Mouse (Mus musculus) embryonic facial prominence, embryonic 15.5 days (tissue): ENCODE results near the gene Mtmr12. TPM values are rescaled to one million over a fixed set of nuclear protein-coding genes. Genes with fewer than 3 reads are reported as not detected.
A peak's percentile ranks its signal among the peaks of the same experiment; 100 is the strongest.

ENCODE experiments used
- ATAC-seq: fragments of 200-750 bp; cut with Nextera tagmentation; 2 replicates; pipeline ENCODE4 v1.8.0; 2017; ENCODE audit warnings: low read depth, moderate TSS enrichment; ENCODE audit not compliant: insufficient number of reproducible peaks, low FRiP score, low TSS enrichment
- H3K27ac ChIP-seq: fragments of 300-500 bp; sonication (generic); replicated peaks from 2 replicates; pipeline ENCODE4 v1.5.1; 2015; ENCODE audit warnings: mild to moderate bottlenecking, inconsistent platforms
- H3K27me3 ChIP-seq: fragments of 300-500 bp; sonication (generic); 2 replicates; pipeline ENCODE4 v1.6.1; 2015; ENCODE audit warnings: inconsistent platforms
- H3K36me3 ChIP-seq: fragments of 300-500 bp; sonication (generic); 2 replicates; pipeline ENCODE4 v1.6.1; 2015; ENCODE audit warnings: mild to moderate bottlenecking, inconsistent platforms
- H3K4me1 ChIP-seq: fragments of 300-500 bp; sonication (generic); 2 replicates; pipeline ENCODE4 v1.6.1; 2015; ENCODE audit warnings: inconsistent platforms
- H3K4me2 ChIP-seq: fragments of 300-500 bp; sonication (generic); replicated peaks from 2 replicates; pipeline ENCODE4 v1.6.1; 2015; ENCODE audit warnings: mild to moderate bottlenecking, inconsistent platforms
- H3K4me3 ChIP-seq: fragments of 300-500 bp; sonication (generic); replicated peaks from 2 replicates; pipeline ENCODE4 v1.5.1; 2015; ENCODE audit warnings: mild to moderate bottlenecking, inconsistent platforms
- H3K9ac ChIP-seq: fragments of 300-500 bp; sonication (generic); 2 replicates; pipeline ENCODE4 v1.6.1; 2015; ENCODE audit warnings: inconsistent platforms
- H3K9me3 ChIP-seq: fragments of 300-500 bp; sonication (generic); replicated peaks from 2 replicates; pipeline ENCODE4 v1.6.1; 2016; ENCODE audit warnings: inconsistent platforms
- WGBS: fragments of 180-500 bp; shearing (Covaris S2); methylation state at CpG from one replicate; pipeline ENCODE4 v1.1.7; 2015; 5-methylcytosine and 5-hydroxymethylcytosine counted together
- polyA plus RNA-seq: library from polyadenylated mRNA; unstranded; fragments of >200 nt; fragmentation: Nextera tagmentation; extraction: Ambion mirVana; gene quantifications from 2 replicates; pipeline ENCODE4 v1.2.1, GENCODE M21; 2015

Gene Mtmr12
- polyA plus RNA-seq, 1 experiment from 2014 or later, result 16.2 TPM

DNA sequence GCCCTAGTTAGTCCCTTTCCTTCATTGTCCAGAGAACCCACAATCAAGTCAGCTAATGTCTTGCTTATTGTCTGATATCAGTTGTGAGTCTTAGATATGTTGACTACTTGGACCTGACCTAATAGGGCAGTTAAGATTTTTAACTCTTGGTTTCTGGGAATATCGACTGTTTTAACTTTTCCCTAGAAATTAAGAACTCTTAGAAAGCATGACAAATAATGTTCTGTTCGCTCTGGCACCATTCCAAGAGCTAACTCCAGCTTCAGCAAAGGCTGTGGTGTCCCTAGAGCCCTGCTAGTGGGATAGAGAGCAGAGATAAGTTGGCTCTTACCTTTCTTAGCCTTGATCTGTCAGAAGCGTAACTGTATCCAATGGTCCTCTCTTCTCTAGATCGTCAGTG, 32.7 kb downstream of the Mtmr12 start:
- Histone ChIP-seq H3K4me3 (no peak overlapping the region), H3K27ac (no peak overlapping the region), H3K4me2 (no peak overlapping the region), H3K36me3 (peaks cover 49% of the 10 kb centered on the region), H3K4me1 (0 out of 2 replicates have a peak, but pooled peaks cover 5% of the 10 kb centered on the region), H3K27me3 (no peaks in the 10 kb centered on the region), H3K9ac (no peak overlapping the region), H3K9me3 (no peaks in the 10 kb centered on the region)
- no peak for ATAC-seq
- WGBS, result 66% methylated on average over 4 of the region's 4 CpGs

GRCm38 (mm10) chr15:12238337-12238736, 33.5 kb downstream of the Mtmr12 start:
- no peaks in the 10 kb centered on the region for H3K27me3 ChIP-seq
- no peak overlapping the region for H3K27ac ChIP-seq
- H3K36me3 ChIP-seq, result peaks cover 44% of the 10 kb centered on the region
- H3K4me2 ChIP-seq, result no peak overlapping the region
- H3K9me3 ChIP-seq, result no peaks in the 10 kb centered on the region
- H3K9ac ChIP-seq, result no peak overlapping the region
- no peak overlapping the region for H3K4me3 ChIP-seq
- H3K4me1 ChIP-seq, result no peaks in the 10 kb centered on the region
- no peak for ATAC-seq
- WGBS, result 76% methylated on average over 6 of the region's 6 CpGs

DNA sequence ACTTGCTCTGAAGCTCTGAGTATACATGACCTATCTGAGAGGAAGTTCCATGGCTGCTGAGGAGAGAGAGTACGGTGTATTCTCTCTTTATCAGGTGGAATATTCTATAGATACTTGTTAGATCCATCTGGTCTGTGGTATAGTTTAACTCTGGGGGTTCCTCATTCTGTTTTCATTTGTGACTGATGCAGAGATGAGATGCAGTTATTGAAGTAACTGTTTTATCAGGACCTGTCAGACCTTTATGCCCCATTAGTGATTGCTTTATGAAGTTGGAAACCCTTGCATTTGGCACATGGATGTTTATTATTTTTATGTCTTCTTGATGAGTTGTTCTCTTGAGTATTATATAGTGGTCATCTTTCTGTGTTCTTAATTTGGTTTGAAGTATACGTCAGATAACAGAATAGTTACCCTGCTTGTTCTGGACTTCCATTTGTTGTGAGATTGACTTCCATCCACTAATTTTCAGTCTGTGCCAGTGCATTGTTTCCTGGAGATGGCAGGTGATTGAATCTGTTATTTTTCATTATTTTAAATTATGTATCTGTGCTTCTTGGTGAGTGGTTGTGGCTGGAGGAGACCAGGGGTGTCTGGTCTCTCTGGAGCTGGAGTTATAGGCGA, 36.0 kb downstream of the Mtmr12 start:
- Histone ChIP-seq H3K4me3 (no peak overlapping the region), H3K27me3 (no peaks in the 10 kb centered on the region), H3K36me3 (peaks cover 41% of the 10 kb centered on the region), H3K9me3 (no peaks in the 10 kb centered on the region), H3K9ac (no peak overlapping the region), H3K4me1 (peaks cover 4% of the 10 kb centered on the region; the same call in 1 of the 2 replicates), H3K4me2 (no peak overlapping the region), H3K27ac (no peak overlapping the region)
- WGBS, result 92% methylated on average over 3 of the region's 3 CpGs
- no peak for ATAC-seq

DNA sequence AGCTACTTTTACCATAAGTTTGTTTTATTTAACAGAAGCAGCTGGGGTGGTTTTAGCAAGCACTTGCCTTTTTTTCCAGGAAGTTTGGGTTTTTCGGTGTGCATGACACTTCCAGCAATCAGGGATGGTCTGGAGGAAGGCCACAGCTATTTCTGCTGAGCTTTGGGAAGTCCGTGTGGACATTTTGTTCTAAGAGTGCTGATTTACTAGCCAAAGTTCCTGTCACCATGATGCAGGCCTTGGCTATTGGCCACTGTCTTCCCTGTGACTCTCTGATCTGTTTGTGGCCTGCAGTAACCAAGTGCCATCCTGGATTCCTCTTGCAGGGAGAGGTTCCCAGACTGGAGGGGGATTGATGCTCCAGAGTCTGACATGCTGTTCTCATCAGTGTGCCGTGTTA, 39.0 kb downstream of the Mtmr12 start:
- peaks cover 4% of the 10 kb centered on the region; the same call in 1 of the 2 replicates for H3K4me1 ChIP-seq
- H3K4me2 ChIP-seq, result no peak overlapping the region
- H3K4me3 ChIP-seq, result no peak overlapping the region
- no peak for ATAC-seq
- WGBS, result 58% methylated on average over 3 of the region's 3 CpGs
- no peak overlapping the region for H3K9ac ChIP-seq
- no peaks in the 10 kb centered on the region for H3K27me3 ChIP-seq
- peak overlapping the region; percentile 45; the same call in 1 of the 2 replicates for H3K27ac ChIP-seq
- no peaks in the 10 kb centered on the region for H3K9me3 ChIP-seq
- peaks cover 21% of the 10 kb centered on the region for H3K36me3 ChIP-seq

- ATAC-seq, result no peak
- H3K36me3 ChIP-seq, result peaks cover 10% of the 10 kb centered on the region; the same call in 1 of the 2 replicates
- WGBS, result 50% methylated on average over 6 of the region's 6 CpGs
- no peak overlapping the region for H3K4me2 ChIP-seq
- H3K4me3 ChIP-seq, result no peak overlapping the region
- H3K9me3 ChIP-seq, result no peaks in the 10 kb centered on the region
- H3K27ac ChIP-seq, result no peak overlapping the region
- H3K27me3 ChIP-seq, result no peaks in the 10 kb centered on the region
- no peak overlapping the region for H3K9ac ChIP-seq
- peaks cover 4% of the 10 kb centered on the region; the same call in 1 of the 2 replicates for H3K4me1 ChIP-seq
These were observed 40.9 kb downstream of the Mtmr12 start for GRCm38 (mm10) chr15:12245580-12246359.

DNA sequence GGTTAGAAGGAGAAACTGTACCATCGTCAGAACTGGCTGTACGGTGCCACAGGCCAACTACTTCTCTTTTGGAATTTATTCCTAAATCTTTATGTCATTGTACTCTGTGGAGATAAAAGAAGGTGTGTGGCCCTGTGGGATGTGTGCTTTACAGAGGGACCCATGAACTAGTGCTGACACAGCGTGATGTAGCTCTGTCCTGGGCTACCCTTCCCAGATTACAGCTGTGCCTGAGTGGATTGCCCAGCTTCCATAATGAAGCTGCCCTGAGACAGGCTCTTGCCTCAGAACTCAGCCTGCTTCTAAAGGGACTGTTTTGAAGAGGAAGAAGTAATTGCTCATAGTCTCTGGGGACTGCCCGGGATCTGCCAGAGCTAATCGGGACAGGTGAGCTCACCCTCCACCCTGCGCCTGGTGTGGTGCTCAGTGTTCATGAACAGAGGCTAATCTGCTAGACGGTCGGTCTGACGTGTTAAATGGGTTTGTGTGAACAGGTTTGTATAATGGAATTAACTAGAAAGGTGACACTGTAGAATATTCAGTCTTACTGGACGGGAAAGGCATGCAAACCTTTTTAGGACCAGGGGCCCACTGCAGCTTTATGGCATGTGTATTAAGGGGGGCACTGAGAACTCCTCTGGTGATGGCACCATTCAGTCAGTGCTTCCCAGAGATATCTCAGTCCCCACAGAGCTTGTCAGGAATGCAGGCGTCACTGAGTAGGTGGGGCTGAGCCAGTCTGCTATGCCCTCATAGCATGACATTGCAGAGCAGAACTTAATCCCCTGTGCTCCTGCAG, 41.7 kb downstream of the Mtmr12 start:
- ATAC-seq, result no peak
- WGBS, result 68% methylated on average over 11 of the region's 11 CpGs
- Histone ChIP-seq H3K36me3 (peaks cover 12% of the 10 kb centered on the region; the same call in 1 of the 2 replicates), H3K9me3 (no peaks in the 10 kb centered on the region), H3K4me1 (peaks cover 4% of the 10 kb centered on the region; the same call in 1 of the 2 replicates), H3K4me3 (no peak overlapping the region), H3K27me3 (no peaks in the 10 kb centered on the region), H3K27ac (peak overlapping the region; percentile 58; the same call in 1 of the 2 replicates), H3K9ac (no peak overlapping the region), H3K4me2 (no peak overlapping the region)

GRCm38 (mm10) chr15:12247159-12247603, 42.4 kb downstream of the Mtmr12 start:
- H3K27me3 ChIP-seq, result no peaks in the 10 kb centered on the region
- 71% methylated on average over 4 of the region's 4 CpGs for WGBS
- H3K36me3 ChIP-seq, result peaks cover 16% of the 10 kb centered on the region
- no peak overlapping the region for H3K4me2 ChIP-seq
- no peak overlapping the region for H3K4me3 ChIP-seq
- no peak overlapping the region for H3K27ac ChIP-seq
- H3K9me3 ChIP-seq, result no peaks in the 10 kb centered on the region
- H3K4me1 ChIP-seq, result peaks cover 4% of the 10 kb centered on the region; the same call in 1 of the 2 replicates
- no peak overlapping the region for H3K9ac ChIP-seq
- no peak for ATAC-seq

GRCm38 (mm10) chr15:12248279-12248678, 43.5 kb downstream of the Mtmr12 start:
- Histone ChIP-seq H3K4me3 (no peak overlapping the region), H3K4me2 (no peak overlapping the region), H3K9ac (no peak overlapping the region), H3K4me1 (peaks cover 4% of the 10 kb centered on the region; the same call in 1 of the 2 replicates), H3K27ac (no peak overlapping the region), H3K36me3 (peaks cover 21% of the 10 kb centered on the region), H3K9me3 (no peaks in the 10 kb centered on the region), H3K27me3 (no peaks in the 10 kb centered on the region)
- 56% methylated on average over 4 of the region's 4 CpGs for WGBS
- no peak for ATAC-seq

DNA sequence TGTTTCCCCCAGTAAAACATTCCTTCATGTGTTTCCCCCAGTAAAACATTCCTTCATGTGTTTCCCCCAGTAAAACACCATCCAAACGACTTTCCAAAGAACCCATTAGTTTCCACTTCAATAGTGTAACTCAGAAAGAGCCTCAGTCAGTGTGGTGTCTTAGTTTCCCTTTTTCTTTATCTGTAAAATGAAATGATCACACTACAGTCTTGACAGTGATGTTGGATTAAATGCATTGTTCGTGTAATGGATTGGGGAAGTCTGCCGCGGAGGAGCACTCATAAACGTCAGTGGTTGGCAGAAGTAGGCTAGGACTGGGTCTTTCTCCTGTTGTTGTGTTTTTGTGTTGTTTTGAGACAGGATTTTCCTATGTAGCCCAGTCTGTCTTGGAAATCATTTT, 45.5 kb downstream of the Mtmr12 start:
- H3K4me2 ChIP-seq, result no peak overlapping the region
- H3K9me3 ChIP-seq, result no peaks in the 10 kb centered on the region
- no peak for ATAC-seq
- H3K4me3 ChIP-seq, result no peak overlapping the region
- H3K36me3 ChIP-seq, result peaks cover 26% of the 10 kb centered on the region
- no peaks in the 10 kb centered on the region for H3K4me1 ChIP-seq
- no peak overlapping the region for H3K27ac ChIP-seq
- H3K9ac ChIP-seq, result no peak overlapping the region
- 74% methylated on average over 5 of the region's 5 CpGs for whole genome bisulfite sequencing
- H3K27me3 ChIP-seq, result no peaks in the 10 kb centered on the region

- no peak for ATAC-seq
- whole genome bisulfite sequencing, result 88% methylated on average over 15 of the region's 15 CpGs
- Histone ChIP-seq H3K9me3 (no peaks in the 10 kb centered on the region), H3K4me3 (no peak overlapping the region), H3K27me3 (no peaks in the 10 kb centered on the region), H3K27ac (no peak overlapping the region), H3K36me3 (peaks cover 28% of the 10 kb centered on the region), H3K4me2 (no peak overlapping the region), H3K4me1 (no peaks in the 10 kb centered on the region), H3K9ac (no peak overlapping the region)
These were observed 46.8 kb downstream of the Mtmr12 start for GRCm38 (mm10) chr15:12251416-12252140.
